Mouse (Mus musculus) hindbrain, embryonic 14.5 days (tissue): Measurements from ENCODE around the gene Gon4l. TPM values are rescaled to one million over a fixed set of nuclear protein-coding genes. Genes with fewer than 3 reads are reported as not detected.

Experiments used
- ATAC-seq: fragments of 200-750 bp; cut with Nextera tagmentation; 2 replicates; pipeline ENCODE4 v1.8.0; 2017; ENCODE audit warnings: moderate number of reproducible peaks, mild to moderate bottlenecking, moderate TSS enrichment, moderate library complexity; ENCODE audit not compliant: low FRiP score
- DNase-seq: peaks from one replicate; pipeline ENCODE4 v3.0.0-alpha.2; 2015; ENCODE audit warnings: low spot score
- H3K27ac ChIP-seq: fragments of 300-500 bp; sonication (generic); 2 replicates; pipeline ENCODE4 v1.5.1; 2014; ENCODE audit warnings: mild to moderate bottlenecking, moderate library complexity
- H3K27me3 ChIP-seq: fragments of 300-500 bp; sonication (generic); 2 replicates; pipeline ENCODE4 v1.6.1; 2014; ENCODE audit warnings: mild to moderate bottlenecking, low read length, mixed read lengths; ENCODE audit not compliant: control insufficient read depth, insufficient read depth
- H3K36me3 ChIP-seq: fragments of 300-500 bp; sonication (generic); replicated peaks from 2 replicates; pipeline ENCODE4 v1.6.1; 2014; ENCODE audit not compliant: control insufficient read depth, insufficient read depth
- H3K4me1 ChIP-seq: fragments of 300-500 bp; sonication (generic); replicated peaks from 2 replicates; pipeline ENCODE4 v1.6.1; 2014; ENCODE audit warnings: antibody characterized with exemption, low read length, mixed read lengths; ENCODE audit not compliant: control insufficient read depth, insufficient read depth
- H3K4me2 ChIP-seq: fragments of 300-500 bp; sonication (generic); replicated peaks from 2 replicates; pipeline ENCODE4 v1.6.1; 2014; ENCODE audit warnings: mild to moderate bottlenecking, moderate library complexity
- H3K4me3 ChIP-seq: fragments of 300-500 bp; sonication (generic); replicated peaks from 2 replicates; pipeline ENCODE4 v1.5.1; 2014; ENCODE audit warnings: mild to moderate bottlenecking, low read length
- H3K9ac ChIP-seq: fragments of 300-500 bp; sonication (generic); 2 replicates; pipeline ENCODE4 v1.6.1; 2014
- H3K9me3 ChIP-seq: fragments of 300-500 bp; sonication (generic); 2 replicates; pipeline ENCODE4 v1.6.1; 2016; ENCODE audit warnings: low read length; ENCODE audit not compliant: control insufficient read depth
- WGBS: fragments of 180-500 bp; shearing (Covaris S2); extraction: QIAGEN DNeasy Blood & Tissue Kit; methylation state at CpG from one replicate; pipeline ENCODE4 v1.1.7; 2014; 5-methylcytosine and 5-hydroxymethylcytosine counted together
- polyA plus RNA-seq: library from polyadenylated mRNA; unstranded; fragments of >200 nt; fragmentation: Nextera tagmentation; extraction: Ambion mirVana; gene quantifications from 2 replicates; pipeline ENCODE4 v1.2.1, GENCODE M21; 2014

The Gon4l gene
- polyA plus RNA-seq, 1 experiment from 2014 or later, result 17.7 TPM

GRCm38 (mm10) chr3:88905209-88905608 is 70.2 kb downstream of the Gon4l start:
- Histone ChIP-seq H3K4me1 (no peaks in the 10 kb centered on the region), H3K9ac (no peak overlapping the region), H3K36me3 (peaks cover 99% of the 10 kb centered on the region), H3K4me3 (no peak overlapping the region), H3K9me3 (no peaks in the 10 kb centered on the region), H3K27ac (no peak overlapping the region), H3K4me2 (no peak overlapping the region), H3K27me3 (no peaks in the 10 kb centered on the region)
- ATAC-seq (no peak), DNase-seq (no peak)
- WGBS, result 87% methylated on average over 6 of the region's 6 CpGs

GRCm38 (mm10) chr3:88905741-88906140 is 70.7 kb downstream of the Gon4l start:
- no peaks in the 10 kb centered on the region for H3K9me3 ChIP-seq
- no peaks in the 10 kb centered on the region for H3K4me1 ChIP-seq
- H3K36me3 ChIP-seq, result peaks cover 99% of the 10 kb centered on the region
- H3K4me3 ChIP-seq, result no peak overlapping the region
- H3K4me2 ChIP-seq, result no peak overlapping the region
- no peaks in the 10 kb centered on the region for H3K27me3 ChIP-seq
- no peak overlapping the region for H3K9ac ChIP-seq
- H3K27ac ChIP-seq, result no peak overlapping the region
- 88% methylated on average over 2 of the region's 2 CpGs for WGBS
- ATAC-seq (no peak), DNase-seq (no peak)

GRCm38 (mm10) chr3:88906393-88907159 is 71.5 kb downstream of the Gon4l start:
- no peak for ATAC-seq
- peaks cover 100% of the 10 kb centered on the region for H3K36me3 ChIP-seq
- no peaks in the 10 kb centered on the region for H3K9me3 ChIP-seq
- no peak overlapping the region for H3K27ac ChIP-seq
- no peaks in the 10 kb centered on the region for H3K4me1 ChIP-seq
- H3K4me2 ChIP-seq, result no peak overlapping the region
- DNase-seq, result no peak
- no peaks in the 10 kb centered on the region for H3K27me3 ChIP-seq
- WGBS, result 90% methylated on average over 6 of the region's 6 CpGs
- no peak overlapping the region for H3K4me3 ChIP-seq
- H3K9ac ChIP-seq, result no peak overlapping the region

- peaks cover 7% of the 10 kb centered on the region for H3K4me1 ChIP-seq
- no peaks in the 10 kb centered on the region for H3K9me3 ChIP-seq
- peaks cover 49% of the 10 kb centered on the region for H3K36me3 ChIP-seq
- DNase-seq (no peak), ATAC-seq (no peak)
- H3K4me3 ChIP-seq, result peak overlapping the region; percentile 65; the same call in 1 of the 2 replicates
- H3K27ac ChIP-seq, result no peak overlapping the region
- H3K4me2 ChIP-seq, result peak overlapping the region; percentile 62
- 91% methylated on average over 7 of the region's 7 CpGs for WGBS
- H3K9ac ChIP-seq, result no peak overlapping the region
- no peaks in the 10 kb centered on the region for H3K27me3 ChIP-seq
Observed at GRCm38 (mm10) chr3:88912585-88912984, 77.6 kb downstream of the Gon4l start.

GRCm38 (mm10) chr3:88913511-88914383 is 78.7 kb downstream of the Gon4l start, which contains the start of gene Msto1:
Msto1 (minus strand) TSS chr3:88913999.
- H3K4me1 ChIP-seq, result peaks cover 7% of the 10 kb centered on the region
- peak within 1 kb of the TSS; percentile 74 for H3K27ac ChIP-seq
- DNase-seq (peak; percentile 88), ATAC-seq (peak; percentile 96)
- no peaks in the 10 kb centered on the region for H3K27me3 ChIP-seq
- H3K4me3 ChIP-seq, result peak within 1 kb of the TSS; percentile 65
- peak within 1 kb of the TSS; percentile 74 for H3K9ac ChIP-seq
- H3K4me2 ChIP-seq, result peak within 1 kb of the TSS; percentile 62
- under 1% methylated on average over 60 of the region's 62 CpGs for WGBS
- H3K36me3 ChIP-seq, result peaks cover 38% of the 10 kb centered on the region
- no peaks in the 10 kb centered on the region for H3K9me3 ChIP-seq

- WGBS, result 29% methylated on average over 8 of the region's 8 CpGs
- peaks cover 7% of the 10 kb centered on the region for H3K4me1 ChIP-seq
- H3K27me3 ChIP-seq, result no peaks in the 10 kb centered on the region
- no peak for ATAC-seq
- H3K9me3 ChIP-seq, result no peaks in the 10 kb centered on the region
- peak overlapping the region; percentile 65 for H3K4me3 ChIP-seq
- H3K36me3 ChIP-seq, result peaks cover 31% of the 10 kb centered on the region
- no peak for DNase-seq
- peak overlapping the region; percentile 74 for H3K9ac ChIP-seq
- peak overlapping the region; percentile 74 for H3K27ac ChIP-seq
- peak overlapping the region; percentile 62 for H3K4me2 ChIP-seq
Observed at GRCm38 (mm10) chr3:88914384-88914810, 79.4 kb downstream of the Gon4l start.

GRCm38 (mm10) chr3:88918981-88919380 is 84.0 kb downstream of the Gon4l start:
- no peaks in the 10 kb centered on the region for H3K27me3 ChIP-seq
- H3K4me3 ChIP-seq, result no peak overlapping the region
- DNase-seq (no peak), ATAC-seq (no peak)
- H3K36me3 ChIP-seq, result peaks cover 33% of the 10 kb centered on the region
- peaks cover 7% of the 10 kb centered on the region for H3K4me1 ChIP-seq
- no peak overlapping the region for H3K9ac ChIP-seq
- no peak overlapping the region for H3K27ac ChIP-seq
- WGBS, result 82% methylated on average over 13 of the region's 13 CpGs
- H3K4me2 ChIP-seq, result no peak overlapping the region
- H3K9me3 ChIP-seq, result no peaks in the 10 kb centered on the region

- no peaks in the 10 kb centered on the region for H3K9me3 ChIP-seq
- no peaks in the 10 kb centered on the region for H3K4me1 ChIP-seq
- H3K9ac ChIP-seq, result no peak overlapping the region
- peaks cover 57% of the 10 kb centered on the region for H3K36me3 ChIP-seq
- DNase-seq, result no peak
- H3K4me2 ChIP-seq, result no peak overlapping the region
- no peaks in the 10 kb centered on the region for H3K27me3 ChIP-seq
- no peak for ATAC-seq
- H3K4me3 ChIP-seq, result no peak overlapping the region
- no peak overlapping the region for H3K27ac ChIP-seq
- WGBS, result 96% methylated on average over 9 of the region's 9 CpGs
Observed at GRCm38 (mm10) chr3:88921411-88921810, 86.4 kb downstream of the Gon4l start.

GRCm38 (mm10) chr3:88923989-88924591 is 89.1 kb downstream of the Gon4l start:
- no peak overlapping the region for H3K4me2 ChIP-seq
- H3K36me3 ChIP-seq, result peaks cover 84% of the 10 kb centered on the region
- DNase-seq (no peak), ATAC-seq (no peak)
- no peaks in the 10 kb centered on the region for H3K4me1 ChIP-seq
- H3K9ac ChIP-seq, result no peak overlapping the region
- WGBS, result 92% methylated on average over 8 of the region's 8 CpGs
- H3K27ac ChIP-seq, result no peak overlapping the region
- H3K9me3 ChIP-seq, result no peaks in the 10 kb centered on the region
- no peaks in the 10 kb centered on the region for H3K27me3 ChIP-seq
- H3K4me3 ChIP-seq, result no peak overlapping the region
